Comparison of ENCODE assay signal across 8 mouse cellular contexts in the genomic region with DNA sequence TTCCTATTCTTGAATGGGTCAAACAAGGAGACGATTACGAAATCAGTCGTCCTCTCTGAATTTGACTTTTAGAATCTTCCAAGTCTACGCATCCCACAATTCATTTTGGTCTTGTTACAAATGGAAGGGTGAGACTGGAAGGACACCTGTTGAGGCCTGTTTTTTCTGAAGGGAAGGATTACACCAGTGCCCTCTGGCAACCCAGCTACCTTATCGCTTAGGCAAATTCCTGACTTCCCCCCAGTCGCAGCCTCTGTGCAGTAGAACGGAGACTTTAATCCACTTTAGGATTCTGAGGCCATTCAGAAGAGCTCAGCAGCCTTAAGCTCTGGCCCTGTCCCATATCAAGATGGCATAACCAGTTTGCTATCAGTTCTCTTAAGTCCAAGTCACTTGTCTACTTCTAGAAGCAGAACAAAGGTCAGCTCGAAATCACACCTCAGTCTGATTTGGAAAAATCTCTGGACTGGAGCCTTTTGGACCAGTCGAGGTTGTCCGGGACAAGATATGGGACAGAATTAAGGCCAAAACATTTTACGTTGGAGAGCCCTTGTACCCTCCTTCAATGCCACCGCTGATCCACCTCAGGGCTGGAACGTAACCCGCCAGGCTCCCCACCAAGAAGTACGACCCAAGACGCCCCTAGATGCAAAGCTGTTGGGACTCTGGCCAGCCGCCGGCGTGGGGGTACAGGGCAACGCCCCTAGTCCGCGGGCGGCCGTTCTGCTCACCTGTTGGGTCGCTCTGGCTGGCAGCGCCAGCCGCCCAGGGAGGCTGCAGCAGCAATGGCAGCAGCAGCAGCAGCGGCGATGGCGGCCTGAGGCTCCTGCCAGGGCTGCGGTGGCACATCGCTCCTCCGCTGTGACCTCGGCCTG. TPM values are rescaled to one million over a fixed set of nuclear protein-coding genes. Genes with fewer than 3 reads are reported as not detected.
DNase-seq lines count a peak whose midpoint lies in the region; ATAC-seq lines count a peak whose summit lies in the region.

No protein-coding gene starts in this region.

- peak; percentile 15 for DNase-seq in embryo, embryonic 9.5 days (ENCODE audit: extremely low spot score)
- DNase-seq in embryo, embryonic 10.5 days (ENCODE audit: low spot score): no peak
- DNase-seq in thymus, postnatal 0 days (ENCODE audit: low spot score): peak; percentile 3
- no peak for DNase-seq in thymus, postnatal 25 days
- DNase-seq in right cerebral cortex, postnatal 25 days: no peak
- DNase-seq in urinary bladder, adult 18-20 months (ENCODE audit: low spot score in 2 of 2): no peak

- no peaks in the 10 kb centered on the region for H3K36me3 ChIP-seq in liver, embryonic 12.5 days
- H3K36me3 ChIP-seq in stomach, embryonic 15.5 days: no peaks in the 10 kb centered on the region

- ATAC-seq in liver, embryonic 12.5 days: no peak
- no peak for ATAC-seq in stomach, embryonic 15.5 days (ENCODE audit: insufficient read depth, low FRiP score, low read depth)

- H3K4me3 ChIP-seq in liver, embryonic 12.5 days: peak overlapping the region; percentile 38
- H3K4me3 ChIP-seq in stomach, embryonic 15.5 days (replicated peaks): peak overlapping the region; percentile 38

- peaks cover 6% of the 10 kb centered on the region; the same call in 1 of the 2 replicates for H3K4me1 ChIP-seq in liver, embryonic 12.5 days
- peaks cover 10% of the 10 kb centered on the region for H3K4me1 ChIP-seq in stomach, embryonic 15.5 days

- whole genome bisulfite sequencing in liver, embryonic 12.5 days (ENCODE audit: insufficient replicate concordance): 18% methylated on average over 34 of the region's 34 CpGs
- 19% methylated on average over 34 of the region's 34 CpGs for WGBS in stomach, embryonic 15.5 days

- H3K27ac ChIP-seq in liver, embryonic 12.5 days: no peak overlapping the region
- no peak overlapping the region; the same call in 1 of the 2 replicates for H3K27ac ChIP-seq in stomach, embryonic 15.5 days

- no peak overlapping the region for H3K9ac ChIP-seq in liver, embryonic 12.5 days
- H3K9ac ChIP-seq in stomach, embryonic 15.5 days: peak overlapping the region; percentile 32; the same call in 1 of the 2 replicates

- H3K27me3 ChIP-seq in liver, embryonic 12.5 days (replicated peaks): peaks cover 51% of the 10 kb centered on the region
- peaks cover 11% of the 10 kb centered on the region for H3K27me3 ChIP-seq in stomach, embryonic 15.5 days (replicated peaks)

- peak overlapping the region; percentile 65 for H3K4me2 ChIP-seq in liver, embryonic 12.5 days
- peak overlapping the region; percentile 77 for H3K4me2 ChIP-seq in stomach, embryonic 15.5 days

- no peaks in the 10 kb centered on the region for H3K9me3 ChIP-seq in liver, embryonic 12.5 days (replicated peaks)
- H3K9me3 ChIP-seq in stomach, embryonic 15.5 days: no peaks in the 10 kb centered on the region

RNA-seq across cellular contexts. Expression of gene Plbd1, which starts 0.7 kb away (rescaled TPM):
- 21.6 and 22.7 TPM in 2 replicates for polyA plus RNA-seq in thymus, postnatal 0 days (2015; fragmentation: Nextera tagmentation; extraction: Ambion mirVana)
- 1.7 and 2.0 TPM in 2 replicates for polyA plus RNA-seq in liver, embryonic 12.5 days (2016; fragmentation: Nextera tagmentation; extraction: Ambion mirVana)
- polyA plus RNA-seq in stomach, embryonic 15.5 days (2015; fragmentation: Nextera tagmentation; extraction: Ambion mirVana): 15.1 and 20.1 TPM in 2 replicates

Comparison
In these comparisons a context has a peak if more than half of its experiments do, and no peak if none do; other contexts are left out.
1. DNase-seq: peak in embryo, embryonic 9.5 days (single experiment) and thymus, postnatal 0 days (single experiment); none in embryo, embryonic 10.5 days (single experiment), thymus, postnatal 25 days (single experiment), right cerebral cortex, postnatal 25 days (single experiment) and urinary bladder, adult 18-20 months (0 of 2).